Mouse (Mus musculus): ENCODE results near the gene Olfr263. TPM values are rescaled to one million over a fixed set of nuclear protein-coding genes. Genes with fewer than 3 reads are reported as not detected.

Olfr263 gene
- polyA plus RNA-seq, 1 experiment = not detected

GRCm38 (mm10) chr13:21169657-21170430, 40.4 kb downstream of the Olfr263 start:
- no peak for DNase-seq (ENCODE audit: low read depth)

- no peak for DNase-seq (ENCODE audit: low read depth)
Measured at GRCm38 (mm10) chr13:21170431-21171155, 41.2 kb downstream of the Olfr263 start.

- no peak for DNase-seq (ENCODE audit: low read depth)
Measured at GRCm38 (mm10) chr13:21171156-21171530, 41.7 kb downstream of the Olfr263 start.

- no peak for DNase-seq (ENCODE audit: low read depth)
Measured at GRCm38 (mm10) chr13:21171600-21172150, 42.2 kb downstream of the Olfr263 start.

GRCm38 (mm10) chr13:21172241-21173027, 43.0 kb downstream of the Olfr263 start:
- DNase-seq (ENCODE audit: low read depth) = no peak

- DNase-seq (ENCODE audit: low read depth) = no peak
Measured at GRCm38 (mm10) chr13:21173072-21173471, 43.6 kb downstream of the Olfr263 start.

GRCm38 (mm10) chr13:21176733-21177132, 47.3 kb downstream of the Olfr263 start:
- no peak for DNase-seq (ENCODE audit: low read depth)

GRCm38 (mm10) chr13:21177657-21178056, 48.2 kb downstream of the Olfr263 start:
- DNase-seq (ENCODE audit: low read depth) = no peak

GRCm38 (mm10) chr13:21178364-21178763, 48.9 kb downstream of the Olfr263 start:
- no peak for DNase-seq (ENCODE audit: low read depth)

- DNase-seq (ENCODE audit: low read depth) = no peak
Measured at GRCm38 (mm10) chr13:21179367-21179723, 49.9 kb downstream of the Olfr263 start, which contains the start of gene Trim27. TSS of gene Trim27 (plus strand) at chr13:21179445.

- no peak for DNase-seq (ENCODE audit: low read depth)
Measured at GRCm38 (mm10) chr13:21179724-21180550, 50.5 kb downstream of the Olfr263 start.

GRCm38 (mm10) chr13:21180551-21181530, 51.4 kb downstream of the Olfr263 start:
- DNase-seq (ENCODE audit: low read depth) = no peak

GRCm38 (mm10) chr13:21181996-21182395, 52.6 kb downstream of the Olfr263 start:
- no peak for DNase-seq (ENCODE audit: low read depth)

GRCm38 (mm10) chr13:21183066-21183465, 53.6 kb downstream of the Olfr263 start:
- no peak for DNase-seq (ENCODE audit: low read depth)

GRCm38 (mm10) chr13:21183661-21184060, 54.2 kb downstream of the Olfr263 start:
- no peak for DNase-seq (ENCODE audit: low read depth)

- DNase-seq (ENCODE audit: low read depth) = no peak
Measured at GRCm38 (mm10) chr13:21185521-21185920, 56.1 kb downstream of the Olfr263 start.
